Mouse (Mus musculus): ENCODE results near the gene Hoxb7. TPM values are rescaled to one million over a fixed set of nuclear protein-coding genes. Genes with fewer than 3 reads are reported as not detected.

Gene Hoxb7
- polyA plus RNA-seq, 1 experiment from 2014 or later, result 125 TPM

GRCm38 (mm10) chr11:96260310-96260970, 26.0 kb upstream of the Hoxb7 start:
- H3K27ac ChIP-seq (replicated peaks), result peak overlapping the region; percentile 67

GRCm38 (mm10) chr11:96261323-96261890, 25.0 kb upstream of the Hoxb7 start:
- peak overlapping the region; percentile 67 for H3K27ac ChIP-seq (replicated peaks)
- H3K36me3 ChIP-seq, result peaks cover 6% of the 10 kb centered on the region; the same call in 1 of the 2 replicates
- 0 out of 2 replicates have a peak, but pooled peaks have one; percentile 20 for ATAC-seq (ENCODE audit: low read depth)
- H3K4me1 ChIP-seq (replicated peaks), result peaks cover 98% of the 10 kb centered on the region
- WGBS, result 3% methylated on average over 24 of the region's 24 CpGs
- no peaks in the 10 kb centered on the region for H3K9me3 ChIP-seq
- peak overlapping the region; percentile 58 for H3K9ac ChIP-seq
- peaks cover 49% of the 10 kb centered on the region for H3K27me3 ChIP-seq
- peak overlapping the region; percentile 10; the same call in 1 of the 2 replicates for H3K4me3 ChIP-seq
- peak overlapping the region; percentile 41 for H3K4me2 ChIP-seq

More at GRCm38 (mm10) chr11:96260310-96260970, 26.0 kb upstream of the Hoxb7 start:
- peak; percentile 40 for ATAC-seq (ENCODE audit: low read depth)
- peak overlapping the region; percentile 43 for H3K4me2 ChIP-seq
- peaks cover 6% of the 10 kb centered on the region; the same call in 1 of the 2 replicates for H3K36me3 ChIP-seq
- peak overlapping the region; percentile 17; the same call in 1 of the 2 replicates for H3K4me3 ChIP-seq
- H3K27me3 ChIP-seq, result peaks cover 47% of the 10 kb centered on the region
- WGBS, result 3% methylated on average over 23 of the region's 23 CpGs
- no peak overlapping the region for H3K9ac ChIP-seq
- H3K4me1 ChIP-seq (replicated peaks), result peaks cover 98% of the 10 kb centered on the region
- no peaks in the 10 kb centered on the region for H3K9me3 ChIP-seq

GRCm38 (mm10) chr11:96262262-96262830, 24.1 kb upstream of the Hoxb7 start:
- Histone ChIP-seq H3K9me3 (no peaks in the 10 kb centered on the region), H3K27me3 (peaks cover 47% of the 10 kb centered on the region), H3K4me2 (no peak overlapping the region), H3K4me3 (no peak overlapping the region), H3K36me3 (peaks cover 6% of the 10 kb centered on the region; the same call in 1 of the 2 replicates), H3K27ac (replicated peaks) (no peak overlapping the region), H3K4me1 (replicated peaks) (peaks cover 98% of the 10 kb centered on the region), H3K9ac (no peak overlapping the region)
- 27% methylated on average over 6 of the region's 6 CpGs for WGBS
- no peak for ATAC-seq (ENCODE audit: low read depth)

- peak overlapping the region; percentile 48 for H3K4me2 ChIP-seq
- no peak for ATAC-seq (ENCODE audit: low read depth)
- H3K9ac ChIP-seq, result peak overlapping the region; percentile 63
- peaks cover 6% of the 10 kb centered on the region; the same call in 1 of the 2 replicates for H3K36me3 ChIP-seq
- H3K27me3 ChIP-seq, result peaks cover 33% of the 10 kb centered on the region
- peak overlapping the region; percentile 30 for H3K27ac ChIP-seq (replicated peaks)
- peaks cover 93% of the 10 kb centered on the region for H3K4me1 ChIP-seq (replicated peaks)
- H3K4me3 ChIP-seq, result peak overlapping the region; percentile 10
- WGBS, result 7% methylated on average over 33 of the region's 33 CpGs
- H3K9me3 ChIP-seq, result no peaks in the 10 kb centered on the region
Measured at GRCm38 (mm10) chr11:96263636-96264389, 22.6 kb upstream of the Hoxb7 start.

GRCm38 (mm10) chr11:96264390-96265020, 21.9 kb upstream of the Hoxb7 start:
- H3K27me3 ChIP-seq, result peaks cover 29% of the 10 kb centered on the region
- H3K4me2 ChIP-seq, result peak overlapping the region; percentile 48

GRCm38 (mm10) chr11:96265954-96266353, 20.5 kb upstream of the Hoxb7 start:
- ATAC-seq (ENCODE audit: low read depth), result no peak
- 12% methylated on average over 7 of the region's 7 CpGs for WGBS
- H3K4me1 ChIP-seq (replicated peaks), result peaks cover 93% of the 10 kb centered on the region
- peak overlapping the region; percentile 29 for H3K4me2 ChIP-seq
- H3K4me3 ChIP-seq, result no peak overlapping the region
- no peaks in the 10 kb centered on the region for H3K9me3 ChIP-seq
- H3K36me3 ChIP-seq, result peaks cover 6% of the 10 kb centered on the region; the same call in 1 of the 2 replicates
- peak overlapping the region; percentile 42; the same call in 1 of the 2 replicates for H3K9ac ChIP-seq
- H3K27ac ChIP-seq (replicated peaks), result peak overlapping the region; percentile 75
- peaks cover 29% of the 10 kb centered on the region for H3K27me3 ChIP-seq

More at GRCm38 (mm10) chr11:96264390-96265020, 21.9 kb upstream of the Hoxb7 start:
- 27% methylated on average over 8 of the region's 8 CpGs for WGBS
- Histone ChIP-seq H3K9ac (peak overlapping the region; percentile 63), H3K36me3 (peaks cover 6% of the 10 kb centered on the region; the same call in 1 of the 2 replicates), H3K4me3 (peak overlapping the region; percentile 10; the same call in 1 of the 2 replicates), H3K27ac (replicated peaks) (peak overlapping the region; percentile 53; the same call in 1 of the 2 replicates), H3K9me3 (no peaks in the 10 kb centered on the region), H3K4me1 (replicated peaks) (peaks cover 93% of the 10 kb centered on the region)
- no peak for ATAC-seq (ENCODE audit: low read depth)

GRCm38 (mm10) chr11:96267021-96267920, 19.2 kb upstream of the Hoxb7 start:
- WGBS, result 45% methylated on average over 7 of the region's 7 CpGs
- Histone ChIP-seq H3K4me1 (replicated peaks) (peaks cover 84% of the 10 kb centered on the region), H3K27me3 (peaks cover 28% of the 10 kb centered on the region), H3K9ac (peak overlapping the region; percentile 42; the same call in 1 of the 2 replicates), H3K36me3 (peaks cover 6% of the 10 kb centered on the region; the same call in 1 of the 2 replicates), H3K4me3 (peak overlapping the region; percentile 10; the same call in 1 of the 2 replicates), H3K9me3 (no peaks in the 10 kb centered on the region), H3K27ac (replicated peaks) (peak overlapping the region; percentile 75), H3K4me2 (peak overlapping the region; percentile 31)
- no peak for ATAC-seq (ENCODE audit: low read depth)

- Histone ChIP-seq H3K4me3 (no peak overlapping the region), H3K27me3 (peaks cover 19% of the 10 kb centered on the region), H3K27ac (replicated peaks) (peak overlapping the region; percentile 100), H3K9ac (peak overlapping the region; percentile 100), H3K4me2 (peak overlapping the region; percentile 96), H3K9me3 (no peaks in the 10 kb centered on the region), H3K4me1 (replicated peaks) (peaks cover 83% of the 10 kb centered on the region), H3K36me3 (peaks cover 6% of the 10 kb centered on the region; the same call in 1 of the 2 replicates)
- WGBS, result 17% methylated on average over 1 of the region's 1 CpGs
- ATAC-seq (ENCODE audit: low read depth), result no peak
Measured at GRCm38 (mm10) chr11:96268031-96268745, 18.2 kb upstream of the Hoxb7 start.

GRCm38 (mm10) chr11:96269869-96270268, 16.6 kb upstream of the Hoxb7 start:
- peaks cover 83% of the 10 kb centered on the region for H3K4me1 ChIP-seq (replicated peaks)
- peak; percentile 40 for ATAC-seq (ENCODE audit: low read depth)
- peak overlapping the region; percentile 100 for H3K27ac ChIP-seq (replicated peaks)
- H3K4me3 ChIP-seq, result peak overlapping the region; percentile 99
- H3K4me2 ChIP-seq, result peak overlapping the region; percentile 96
- H3K9ac ChIP-seq, result peak overlapping the region; percentile 100
- no peaks in the 10 kb centered on the region for H3K9me3 ChIP-seq
- peaks cover 14% of the 10 kb centered on the region for H3K27me3 ChIP-seq
- H3K36me3 ChIP-seq, result 0 out of 2 replicates have a peak, but pooled peaks cover 2% of the 10 kb centered on the region
- WGBS, result under 1% methylated on average over 19 of the region's 19 CpGs

GRCm38 (mm10) chr11:96270996-96271540, 15.4 kb upstream of the Hoxb7 start, which contains the start of gene Hoxb9:
TSS of gene Hoxb9 (plus strand) at chr11:96271457.
- peak within 1 kb of the TSS; percentile 96 for H3K4me2 ChIP-seq
- under 1% methylated on average over 40 of the region's 40 CpGs for WGBS
- H3K27ac ChIP-seq (replicated peaks), result peak within 1 kb of the TSS; percentile 100
- no peaks in the 10 kb centered on the region for H3K36me3 ChIP-seq
- peak within 1 kb of the TSS; percentile 100 for H3K9ac ChIP-seq
- H3K4me3 ChIP-seq, result peak within 1 kb of the TSS; percentile 99
- peaks cover 7% of the 10 kb centered on the region for H3K27me3 ChIP-seq
- peaks cover 83% of the 10 kb centered on the region for H3K4me1 ChIP-seq (replicated peaks)
- peak; percentile 78 for ATAC-seq (ENCODE audit: low read depth)
- H3K9me3 ChIP-seq, result no peaks in the 10 kb centered on the region

Measured in neural tube, embryonic 13.5 days (tissue).